Mouse (Mus musculus): ENCODE data around the gene Grid2. TPM values are rescaled to one million over a fixed set of nuclear protein-coding genes. Genes with fewer than 3 reads are reported as not detected.

Gene Grid2
- total RNA-seq, 2 experiments from 2014 or later, result 0.18 to 0.25 TPM

- no peak for DNase-seq
Measured at GRCm38 (mm10) chr6:64542168-64542567, 1286.5 kb downstream of the Grid2 start.

GRCm38 (mm10) chr6:64553645-64554044 is 1298.0 kb downstream of the Grid2 start:
- intact Hi-C loops (cut with DNase I; ENCODE audit: low total_unique reads), result no loop called here

More at GRCm38 (mm10) chr6:64542168-64542567, 1286.5 kb downstream of the Grid2 start:
- intact Hi-C loops (cut with DNase I; ENCODE audit: low total_unique reads), result no loop called here

GRCm38 (mm10) chr6:64555220-64555619 is 1299.5 kb downstream of the Grid2 start:
- intact Hi-C loops (cut with DNase I; ENCODE audit: low total_unique reads), result no loop called here
- no peak for DNase-seq

More at GRCm38 (mm10) chr6:64553645-64554044, 1298.0 kb downstream of the Grid2 start:
- no peak for DNase-seq

GRCm38 (mm10) chr6:64568599-64568998 is 1312.9 kb downstream of the Grid2 start:
- intact Hi-C loops (cut with DNase I; ENCODE audit: low total_unique reads), result no loop called here
- DNase-seq, result peak; percentile 8

GRCm38 (mm10) chr6:64581338-64581737 is 1325.7 kb downstream of the Grid2 start:
- DNase-seq, result no peak
- intact Hi-C loops (cut with DNase I; ENCODE audit: low total_unique reads), result no loop called here

GRCm38 (mm10) chr6:64588487-64589205 is 1333.0 kb downstream of the Grid2 start:
- DNase-seq, result no peak
- intact Hi-C loops (cut with DNase I; ENCODE audit: low total_unique reads), result no loop called here

- no peak for DNase-seq
- intact Hi-C loops (cut with DNase I; ENCODE audit: low total_unique reads), result no loop called here
Measured at GRCm38 (mm10) chr6:64596261-64596660, 1340.6 kb downstream of the Grid2 start.

- DNase-seq, result no peak
- intact Hi-C loops (cut with DNase I; ENCODE audit: low total_unique reads), result no loop called here
Measured at GRCm38 (mm10) chr6:64596835-64597234, 1341.2 kb downstream of the Grid2 start.

- no peak for DNase-seq
- intact Hi-C loops (cut with DNase I; ENCODE audit: low total_unique reads), result no loop called here
Measured at GRCm38 (mm10) chr6:64598144-64598561, 1342.5 kb downstream of the Grid2 start.

GRCm38 (mm10) chr6:64605753-64606152 is 1350.1 kb downstream of the Grid2 start:
- no peak for DNase-seq
- intact Hi-C loops (cut with DNase I; ENCODE audit: low total_unique reads), result no loop called here

GRCm38 (mm10) chr6:64607041-64607440 is 1351.4 kb downstream of the Grid2 start:
- DNase-seq, result no peak
- intact Hi-C loops (cut with DNase I; ENCODE audit: low total_unique reads), result no loop called here

GRCm38 (mm10) chr6:64607942-64608341 is 1352.3 kb downstream of the Grid2 start:
- DNase-seq, result no peak
- intact Hi-C loops (cut with DNase I; ENCODE audit: low total_unique reads), result no loop called here

- intact Hi-C loops (cut with DNase I; ENCODE audit: low total_unique reads), result no loop called here
- DNase-seq, result peak; percentile 20
Measured at GRCm38 (mm10) chr6:64616843-64617242, 1361.2 kb downstream of the Grid2 start.

GRCm38 (mm10) chr6:64617417-64618135 is 1361.9 kb downstream of the Grid2 start:
- intact Hi-C loops (cut with DNase I; ENCODE audit: low total_unique reads), result no loop called here
- no peak for DNase-seq

GRCm38 (mm10) chr6:64623404-64623803 is 1367.7 kb downstream of the Grid2 start:
- DNase-seq, result no peak
- intact Hi-C loops (cut with DNase I; ENCODE audit: low total_unique reads), result no loop called here

GRCm38 (mm10) chr6:64647661-64648060 is 1392.0 kb downstream of the Grid2 start:
- intact Hi-C loops (cut with DNase I; ENCODE audit: low total_unique reads), result no loop called here
- DNase-seq, result no peak

- intact Hi-C loops (cut with DNase I; ENCODE audit: low total_unique reads), result no loop called here
- no peak for DNase-seq
Measured at GRCm38 (mm10) chr6:64648196-64648595, 1392.5 kb downstream of the Grid2 start.

GRCm38 (mm10) chr6:64649296-64650226 is 1393.9 kb downstream of the Grid2 start:
- peak; percentile 18 for DNase-seq
- intact Hi-C loops (cut with DNase I; ENCODE audit: low total_unique reads), result no loop called here

GRCm38 (mm10) chr6:64650765-64651164 is 1395.1 kb downstream of the Grid2 start:
- intact Hi-C loops (cut with DNase I; ENCODE audit: low total_unique reads), result no loop called here

GRCm38 (mm10) chr6:64671010-64671409 is 1415.3 kb downstream of the Grid2 start:
- no peak for DNase-seq
- intact Hi-C loops (cut with DNase I; ENCODE audit: low total_unique reads), result no loop called here

More at GRCm38 (mm10) chr6:64650765-64651164, 1395.1 kb downstream of the Grid2 start:
- DNase-seq, result no peak
